Mouse (Mus musculus): ENCODE measurements around the gene Gm8297. TPM values are rescaled to one million over a fixed set of nuclear protein-coding genes. Genes with fewer than 3 reads are reported as not detected.
"Not testable (repeated sequence)": the region's sequence is repeated elsewhere in the genome, so short reads cannot be mapped to it uniquely, and the experiment has no call there.

The Gm8297 gene
- total RNA-seq (2021) (not detected), polyA plus RNA-seq (2012; rRNA removed) (not detected in 2 replicates)
- long read RNA-seq = 0 reads

DNA sequence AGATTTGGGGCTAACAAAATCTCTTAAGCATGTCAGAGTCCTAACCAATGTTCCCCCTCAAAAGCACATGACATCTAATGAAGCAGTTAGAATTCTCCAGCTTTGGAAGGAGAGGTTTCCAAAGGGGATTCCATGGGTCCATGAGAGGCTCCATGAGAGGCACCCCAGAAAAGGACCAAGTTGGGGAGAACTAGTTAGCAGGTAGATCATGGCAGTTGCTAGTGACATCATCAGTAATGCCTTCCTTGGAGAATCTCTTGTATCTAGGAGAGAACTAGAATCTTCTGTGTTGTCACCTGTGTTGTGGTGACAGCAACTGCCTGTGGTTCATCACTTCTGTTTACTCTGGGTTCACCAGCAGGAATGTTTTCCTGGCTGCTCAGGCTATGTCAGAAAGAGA, at the start of gene Gm8297:
Gene Gm8297 (plus strand): TSS at position 301 of the 400 bp plus-strand sequence.
- H3K27me3 ChIP-seq (ENCODE audit: control insufficient read depth, insufficient read depth, low read length); DNase-seq; H3K9ac ChIP-seq (ENCODE audit: low read depth, low read length); H3K27ac ChIP-seq; H3K4me1 ChIP-seq (ENCODE audit: control insufficient read depth, insufficient read depth, low read length); H3K36me3 ChIP-seq (ENCODE audit: control insufficient read depth, insufficient read depth, low read length); H3K4me3 ChIP-seq; H3K79me2 ChIP-seq (replicated peaks; ENCODE audit: control insufficient read depth, insufficient read depth, low read length); intact Hi-C loops (cut with DNase I): not testable (repeated sequence)

DNA sequence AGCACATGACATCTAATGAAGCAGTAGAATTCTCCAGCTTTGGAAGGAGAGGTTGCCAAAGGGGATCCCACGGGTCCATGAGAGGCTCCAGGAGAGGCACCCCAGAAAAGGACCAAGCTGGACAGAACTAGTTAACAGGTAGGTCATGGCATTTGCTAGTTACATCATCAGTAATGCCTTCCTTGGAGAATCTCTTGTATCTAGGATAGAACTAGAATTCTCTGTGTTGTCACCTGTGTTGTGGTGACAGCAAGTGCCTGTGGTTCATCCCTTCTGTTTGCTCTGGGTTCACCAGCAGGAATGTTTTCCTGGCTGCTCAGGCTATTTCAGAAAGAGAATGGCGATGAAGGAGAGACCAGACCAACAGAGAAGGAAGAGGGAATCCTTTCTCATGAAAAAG, 31.9 kb downstream of the Gm8297 start, which contains the start of gene Gm3298:
Gene Gm3298 (plus strand): TSS at position 301 of the 400 bp plus-strand sequence.
- H3K4me1 ChIP-seq (ENCODE audit: control insufficient read depth, insufficient read depth, low read length); H3K27ac ChIP-seq; H3K4me3 ChIP-seq; H3K27me3 ChIP-seq (ENCODE audit: control insufficient read depth, insufficient read depth, low read length); H3K9ac ChIP-seq (ENCODE audit: low read depth, low read length); intact Hi-C loops (cut with DNase I); H3K79me2 ChIP-seq (replicated peaks; ENCODE audit: control insufficient read depth, insufficient read depth, low read length); DNase-seq; H3K36me3 ChIP-seq (ENCODE audit: control insufficient read depth, insufficient read depth, low read length): not testable (repeated sequence)
- WGBS = 55% methylated on average over 1 of the region's 2 CpGs

Other genes starting within 250 kb of the Gm8297 start
- gene Gm9602, start 207.6 kb upstream of the Gm8297 start, total RNA-seq (2021) = not detected
- 0.08 TPM in 1 of 2 replicates, not detected in the other for gene Gm9602, start 207.6 kb upstream of the Gm8297 start, polyA plus RNA-seq (2012; rRNA removed)
- gene Gm3269, start 145.8 kb upstream of the Gm8297 start, total RNA-seq (2021) = not detected
- not detected in 2 replicates for gene Gm3269, start 145.8 kb upstream of the Gm8297 start, polyA plus RNA-seq (2012; rRNA removed)
- 1 to 10 TPM in 1 of 2 experiments, under 1 TPM in 1; 0.52 to 2.4 TPM for gene Gm3264, start 128.4 kb upstream of the Gm8297 start, total RNA-seq (2021)
- not detected in 2 replicates for gene Gm3264, start 128.4 kb upstream of the Gm8297 start, polyA plus RNA-seq (2012; rRNA removed)
- gene Gm3278, start 91.5 kb upstream of the Gm8297 start, total RNA-seq (2021) = not detected
- gene Gm3278, start 91.5 kb upstream of the Gm8297 start, polyA plus RNA-seq (2012; rRNA removed) = not detected in 2 replicates
- gene Gm3298, start 32.0 kb downstream of the Gm8297 start, total RNA-seq (2021) = not detected
- not detected in 2 replicates for gene Gm3298, start 32.0 kb downstream of the Gm8297 start, polyA plus RNA-seq (2012; rRNA removed)
- gene 4930555G01Rik, start 66.7 kb downstream of the Gm8297 start, total RNA-seq (2021) = not detected
- not detected in 2 replicates for gene 4930555G01Rik, start 66.7 kb downstream of the Gm8297 start, polyA plus RNA-seq (2012; rRNA removed)
- under 1 TPM; 0.16 TPM for gene Gm8281, start 87.1 kb downstream of the Gm8297 start, total RNA-seq (2021)
- gene Gm8281, start 87.1 kb downstream of the Gm8297 start, polyA plus RNA-seq (2012; rRNA removed) = 0.16 and 1.00 TPM in 2 replicates
- not detected for gene Gm8279, start 147.6 kb downstream of the Gm8297 start, total RNA-seq (2021)
- not detected in 2 replicates for gene Gm8279, start 147.6 kb downstream of the Gm8297 start, polyA plus RNA-seq (2012; rRNA removed)
- not detected for gene Gm3317, start 180.6 kb downstream of the Gm8297 start, total RNA-seq (2021)
- not detected in 2 replicates for gene Gm3317, start 180.6 kb downstream of the Gm8297 start, polyA plus RNA-seq (2012; rRNA removed)
- gene Gm8271, start 201.9 kb downstream of the Gm8297 start, total RNA-seq (2021) = not detected
- gene Gm8271, start 201.9 kb downstream of the Gm8297 start, polyA plus RNA-seq (2012; rRNA removed) = not detected in 2 replicates

All from heart, adult 2 months (tissue).